Mouse (Mus musculus): ENCODE measurements around the gene Ccdc81. TPM values are rescaled to one million over a fixed set of nuclear protein-coding genes. Genes with fewer than 3 reads are reported as not detected.

Gene Ccdc81
- total RNA-seq, 4 experiments from 2014 or later, result not detected

Other genes starting within 250 kb of the Ccdc81 start
- 10 to 100 TPM; 62.4 to 95.6 (median 84.5) TPM for gene Hikeshi, start 37.6 kb upstream of the Ccdc81 start, total RNA-seq (2022)
- 10 to 100 TPM; 20.6 to 29.7 (median 25.5) TPM for gene Eed, start 77.4 kb upstream of the Ccdc81 start, total RNA-seq (2022)
- gene Picalm, start 226.6 kb upstream of the Ccdc81 start, total RNA-seq (2022), result 100 to 1,000 TPM in 2 of 4 experiments, 10 to 100 TPM in 2; 88.7 to 106 (median 101) TPM